Mouse (Mus musculus) hindbrain, embryonic 14.5 days (tissue): Measurements from ENCODE around the gene Gm17018. TPM values are rescaled to one million over a fixed set of nuclear protein-coding genes. Genes with fewer than 3 reads are reported as not detected.

Experiments used
- ATAC-seq: fragments of 200-750 bp; cut with Nextera tagmentation; 2 replicates; pipeline ENCODE4 v1.8.0; 2017; ENCODE audit warnings: moderate number of reproducible peaks, mild to moderate bottlenecking, moderate TSS enrichment, moderate library complexity; ENCODE audit not compliant: low FRiP score
- DNase-seq: peaks from one replicate; pipeline ENCODE4 v3.0.0-alpha.2; 2015; ENCODE audit warnings: low spot score
- H3K27ac ChIP-seq: fragments of 300-500 bp; sonication (generic); 2 replicates; pipeline ENCODE4 v1.5.1; 2014; ENCODE audit warnings: mild to moderate bottlenecking, moderate library complexity
- H3K27me3 ChIP-seq: fragments of 300-500 bp; sonication (generic); 2 replicates; pipeline ENCODE4 v1.6.1; 2014; ENCODE audit warnings: mild to moderate bottlenecking, low read length, mixed read lengths; ENCODE audit not compliant: control insufficient read depth, insufficient read depth
- H3K36me3 ChIP-seq: fragments of 300-500 bp; sonication (generic); replicated peaks from 2 replicates; pipeline ENCODE4 v1.6.1; 2014; ENCODE audit not compliant: control insufficient read depth, insufficient read depth
- H3K4me1 ChIP-seq: fragments of 300-500 bp; sonication (generic); replicated peaks from 2 replicates; pipeline ENCODE4 v1.6.1; 2014; ENCODE audit warnings: antibody characterized with exemption, low read length, mixed read lengths; ENCODE audit not compliant: control insufficient read depth, insufficient read depth
- H3K4me2 ChIP-seq: fragments of 300-500 bp; sonication (generic); replicated peaks from 2 replicates; pipeline ENCODE4 v1.6.1; 2014; ENCODE audit warnings: mild to moderate bottlenecking, moderate library complexity
- H3K4me3 ChIP-seq: fragments of 300-500 bp; sonication (generic); replicated peaks from 2 replicates; pipeline ENCODE4 v1.5.1; 2014; ENCODE audit warnings: mild to moderate bottlenecking, low read length
- H3K9ac ChIP-seq: fragments of 300-500 bp; sonication (generic); 2 replicates; pipeline ENCODE4 v1.6.1; 2014
- H3K9me3 ChIP-seq: fragments of 300-500 bp; sonication (generic); 2 replicates; pipeline ENCODE4 v1.6.1; 2016; ENCODE audit warnings: low read length; ENCODE audit not compliant: control insufficient read depth
- WGBS: fragments of 180-500 bp; shearing (Covaris S2); extraction: QIAGEN DNeasy Blood & Tissue Kit; methylation state at CpG from one replicate; pipeline ENCODE4 v1.1.7; 2014; 5-methylcytosine and 5-hydroxymethylcytosine counted together
- polyA plus RNA-seq: library from polyadenylated mRNA; unstranded; fragments of >200 nt; fragmentation: Nextera tagmentation; extraction: Ambion mirVana; gene quantifications from 2 replicates; pipeline ENCODE4 v1.2.1, GENCODE M21; 2014

The Gm17018 gene
- polyA plus RNA-seq, 1 experiment from 2014 or later: 87.4 TPM

- ATAC-seq: no peak
- Histone ChIP-seq H3K4me1 (peaks cover 19% of the 10 kb centered on the region), H3K4me2 (no peak overlapping the region), H3K27me3 (0 out of 2 replicates have a peak, but pooled peaks cover 4% of the 10 kb centered on the region), H3K36me3 (peaks cover 6% of the 10 kb centered on the region; the same call in 1 of the 2 replicates), H3K9me3 (no peaks in the 10 kb centered on the region), H3K27ac (no peak overlapping the region), H3K9ac (0 out of 2 replicates have a peak overlapping the region, but pooled peaks have one; percentile 4), H3K4me3 (no peak overlapping the region)
- DNase-seq: no peak
- 36% methylated on average over 14 of the region's 14 CpGs for WGBS
Measured at GRCm38 (mm10) chr19:45567367-45567766, 7.0 kb downstream of the Gm17018 start.

DNA sequence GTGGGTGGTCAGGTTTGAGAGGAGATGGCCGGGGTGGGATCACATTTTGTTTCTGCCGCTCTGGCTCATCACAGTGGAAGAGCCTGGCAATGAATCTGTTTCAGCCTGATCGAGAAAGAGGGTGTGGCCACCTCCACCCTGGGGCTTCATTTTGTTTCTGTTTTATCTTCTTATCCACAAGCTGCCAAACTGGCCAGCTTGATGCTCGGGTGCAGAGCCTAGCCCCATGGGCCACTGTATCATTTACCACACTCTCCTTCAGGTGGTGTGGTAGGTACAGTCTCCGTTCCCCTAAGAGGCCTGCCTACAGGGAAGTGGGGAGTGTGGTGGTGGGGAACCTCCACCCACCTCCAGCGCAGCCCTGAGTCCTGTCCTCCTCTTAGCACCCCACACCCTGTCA lies 12.6 kb downstream of the Gm17018 start:
- no peaks in the 10 kb centered on the region for H3K9me3 ChIP-seq
- H3K4me1 ChIP-seq: no peaks in the 10 kb centered on the region
- no peak overlapping the region for H3K27ac ChIP-seq

GRCm38 (mm10) chr19:45573861-45574267 lies 13.4 kb downstream of the Gm17018 start:
- Histone ChIP-seq H3K27me3 (no peaks in the 10 kb centered on the region), H3K4me1 (no peaks in the 10 kb centered on the region), H3K4me2 (no peak overlapping the region), H3K9ac (no peak overlapping the region), H3K9me3 (no peaks in the 10 kb centered on the region), H3K4me3 (no peak overlapping the region), H3K27ac (no peak overlapping the region), H3K36me3 (peaks cover 25% of the 10 kb centered on the region)
- 26% methylated on average over 6 of the region's 6 CpGs for WGBS
- peak; percentile 74 for DNase-seq
- peak; percentile 73; the same call in 1 of the 2 replicates for ATAC-seq

More for the DNA sequence above, 12.6 kb downstream of the Gm17018 start:
- no peak overlapping the region for H3K4me2 ChIP-seq
- H3K9ac ChIP-seq: no peak overlapping the region
- DNase-seq: no peak
- H3K27me3 ChIP-seq: no peaks in the 10 kb centered on the region
- ATAC-seq: no peak
- H3K4me3 ChIP-seq: no peak overlapping the region
- WGBS: 87% methylated on average over 6 of the region's 6 CpGs
- H3K36me3 ChIP-seq: peaks cover 16% of the 10 kb centered on the region

DNA sequence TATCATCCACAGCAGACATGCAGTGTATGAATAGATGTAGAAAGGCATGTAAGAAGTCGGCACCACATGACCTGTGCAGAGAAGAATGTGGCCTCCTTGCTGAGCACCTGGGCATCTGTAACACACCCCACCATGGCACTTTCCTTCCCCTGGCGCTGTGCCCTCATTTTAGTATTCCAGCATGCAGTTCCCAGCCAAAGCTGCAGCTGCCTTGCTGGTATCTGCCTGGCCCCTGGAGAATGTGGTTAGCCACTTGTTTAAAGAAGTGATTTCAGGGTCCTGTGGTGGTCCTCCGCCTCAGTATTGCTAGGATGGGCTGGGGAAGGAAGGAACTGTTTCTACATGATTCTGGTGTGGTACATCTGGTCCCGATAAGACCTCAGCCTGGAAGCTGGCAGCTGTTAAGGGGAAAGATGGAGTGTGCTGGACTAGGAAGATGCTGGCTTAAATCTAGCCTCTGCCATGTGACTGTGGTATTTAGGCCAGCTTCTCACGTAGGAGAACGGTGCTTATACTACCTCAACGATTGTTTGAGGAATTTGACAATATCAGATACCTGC lies 14.0 kb downstream of the Gm17018 start:
- H3K27ac ChIP-seq: no peak overlapping the region
- 80% methylated on average over 7 of the region's 7 CpGs for WGBS
- no peaks in the 10 kb centered on the region for H3K9me3 ChIP-seq
- ATAC-seq: no peak
- no peak overlapping the region for H3K4me2 ChIP-seq
- no peaks in the 10 kb centered on the region for H3K27me3 ChIP-seq
- no peak overlapping the region for H3K9ac ChIP-seq
- H3K4me1 ChIP-seq: no peaks in the 10 kb centered on the region
- H3K4me3 ChIP-seq: no peak overlapping the region
- no peak for DNase-seq
- peaks cover 28% of the 10 kb centered on the region for H3K36me3 ChIP-seq

DNA sequence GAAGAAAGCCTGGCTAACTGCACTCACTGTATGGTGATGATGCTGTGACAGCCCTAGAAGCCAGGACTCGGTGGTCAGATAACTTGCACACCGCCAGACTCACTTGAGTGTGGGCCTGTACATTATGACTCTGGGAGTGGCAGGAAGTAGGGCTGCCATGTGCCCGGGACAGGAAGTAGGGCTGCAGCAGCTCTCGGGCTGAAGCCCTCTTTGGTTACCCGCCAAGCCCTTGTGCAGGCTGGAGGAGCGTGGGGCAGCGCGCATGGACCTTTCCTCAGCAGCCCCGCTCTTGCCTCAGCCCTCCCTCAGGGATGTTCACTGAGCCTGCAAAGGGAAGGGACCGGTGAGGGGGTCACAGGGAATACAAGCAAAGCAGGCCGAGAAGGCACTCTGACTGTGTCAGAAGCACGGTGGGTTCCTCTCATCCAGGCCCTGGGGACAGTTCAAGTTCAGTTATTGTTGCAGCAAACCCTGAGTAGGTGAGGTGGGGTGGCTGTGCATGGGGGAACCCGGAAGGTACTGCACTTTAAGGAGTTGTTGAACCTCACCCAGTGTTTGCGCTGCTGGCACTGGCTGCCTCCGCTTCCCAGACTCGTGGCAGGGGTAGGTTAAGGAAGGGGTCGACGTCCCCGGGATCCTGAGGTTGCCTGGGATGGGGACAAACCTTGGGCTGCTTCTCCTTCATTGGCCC lies 14.7 kb downstream of the Gm17018 start:
- peaks cover 28% of the 10 kb centered on the region for H3K36me3 ChIP-seq
- H3K9me3 ChIP-seq: no peaks in the 10 kb centered on the region
- no peak for ATAC-seq
- H3K4me2 ChIP-seq: no peak overlapping the region
- H3K27ac ChIP-seq: no peak overlapping the region
- no peak overlapping the region for H3K9ac ChIP-seq
- H3K27me3 ChIP-seq: no peaks in the 10 kb centered on the region
- no peak for DNase-seq
- H3K4me1 ChIP-seq: 0 out of 2 replicates have a peak, but pooled peaks cover under 1% of the 10 kb centered on the region
- H3K4me3 ChIP-seq: no peak overlapping the region
- 64% methylated on average over 19 of the region's 19 CpGs for WGBS

DNA sequence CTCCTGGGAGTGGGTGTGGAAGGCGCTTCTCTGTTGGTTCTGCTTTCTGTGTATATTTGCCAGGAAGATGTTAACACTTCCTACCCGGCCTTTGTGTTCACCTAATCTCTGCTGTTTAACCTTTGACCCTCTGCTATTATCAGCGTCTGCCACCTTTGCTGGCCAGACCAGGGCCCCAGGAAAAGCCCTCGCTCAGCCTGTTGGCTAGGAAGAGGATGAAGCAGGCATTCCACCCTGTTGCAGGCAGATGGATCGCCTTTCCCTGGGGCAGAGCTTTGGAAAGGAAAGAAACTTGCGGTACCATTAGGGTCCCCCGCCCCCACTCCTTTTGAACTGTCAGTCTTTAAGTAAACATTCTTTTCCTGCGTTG lies 15.2 kb downstream of the Gm17018 start:
- no peaks in the 10 kb centered on the region for H3K27me3 ChIP-seq
- H3K4me2 ChIP-seq: no peak overlapping the region
- H3K9me3 ChIP-seq: no peaks in the 10 kb centered on the region
- H3K36me3 ChIP-seq: peaks cover 28% of the 10 kb centered on the region
- H3K27ac ChIP-seq: no peak overlapping the region
- H3K4me3 ChIP-seq: no peak overlapping the region
- 0 out of 2 replicates have a peak, but pooled peaks cover 4% of the 10 kb centered on the region for H3K4me1 ChIP-seq
- no peak for ATAC-seq
- H3K9ac ChIP-seq: no peak overlapping the region
- 23% methylated on average over 8 of the region's 8 CpGs for WGBS
- no peak for DNase-seq

- Histone ChIP-seq H3K4me2 (no peak overlapping the region), H3K27me3 (no peaks in the 10 kb centered on the region), H3K27ac (no peak overlapping the region), H3K9ac (no peak overlapping the region), H3K9me3 (no peaks in the 10 kb centered on the region), H3K4me3 (no peak overlapping the region), H3K36me3 (peaks cover 23% of the 10 kb centered on the region), H3K4me1 (peaks cover 7% of the 10 kb centered on the region)
- no peak for ATAC-seq
- 90% methylated on average over 14 of the region's 14 CpGs for WGBS
- DNase-seq: no peak
Measured at GRCm38 (mm10) chr19:45577141-45577750, 16.8 kb downstream of the Gm17018 start.

DNA sequence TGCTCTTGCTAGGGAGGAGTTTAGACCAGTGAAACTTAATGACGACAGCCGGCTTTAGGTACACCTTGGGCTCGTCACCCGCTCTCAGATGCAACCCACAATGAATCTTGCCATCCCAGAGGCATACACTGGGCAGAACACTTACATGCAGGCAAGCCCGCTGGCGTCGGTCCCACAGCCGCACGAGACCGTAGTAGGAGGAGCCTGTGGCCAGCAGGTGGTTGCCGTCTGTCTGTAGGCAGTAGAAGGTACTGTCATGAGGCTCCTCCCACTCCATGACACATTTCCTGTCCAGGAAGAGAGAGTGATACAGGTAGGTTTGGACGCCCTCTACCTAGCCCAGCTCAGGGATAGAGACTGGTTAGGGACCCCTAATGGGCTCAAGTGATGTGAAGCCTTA lies 18.6 kb downstream of the Gm17018 start:
- Histone ChIP-seq H3K27ac (no peak overlapping the region), H3K9ac (no peak overlapping the region), H3K36me3 (peaks cover 20% of the 10 kb centered on the region), H3K9me3 (no peaks in the 10 kb centered on the region), H3K4me1 (peaks cover 11% of the 10 kb centered on the region), H3K27me3 (no peaks in the 10 kb centered on the region), H3K4me2 (no peak overlapping the region), H3K4me3 (no peak overlapping the region)
- ATAC-seq (no peak), DNase-seq (no peak)
- 94% methylated on average over 12 of the region's 12 CpGs for WGBS

DNA sequence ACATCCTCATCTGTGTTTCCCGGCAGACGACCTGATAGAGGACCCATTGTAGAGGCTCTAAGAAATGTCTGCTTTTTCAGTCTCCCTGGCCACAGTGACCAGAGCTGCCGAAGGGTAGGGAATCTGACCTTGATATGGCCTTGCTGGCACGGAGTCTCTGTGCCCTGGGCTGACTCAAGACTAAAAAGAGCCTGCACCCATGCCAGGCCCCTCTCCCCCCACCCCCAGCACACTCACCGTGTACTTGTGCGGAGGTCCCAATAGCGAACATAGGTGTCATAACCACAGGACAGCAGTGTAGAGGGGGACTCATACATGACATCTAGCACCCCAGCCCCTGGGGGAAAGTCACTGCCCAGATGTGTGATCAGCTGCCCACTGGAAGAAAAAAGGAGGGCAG lies 19.0 kb downstream of the Gm17018 start:
- Histone ChIP-seq H3K4me3 (no peak overlapping the region), H3K27me3 (no peaks in the 10 kb centered on the region), H3K36me3 (peaks cover 20% of the 10 kb centered on the region), H3K9ac (no peak overlapping the region), H3K27ac (0 out of 2 replicates have a peak overlapping the region, but pooled peaks have one; percentile 14), H3K4me2 (no peak overlapping the region), H3K4me1 (peaks cover 11% of the 10 kb centered on the region), H3K9me3 (no peaks in the 10 kb centered on the region)
- DNase-seq (no peak), ATAC-seq (no peak)
- WGBS: 88% methylated on average over 7 of the region's 7 CpGs
